Mouse (Mus musculus) heart, adult 2 months (tissue): Measurements from ENCODE around the gene Coch. TPM values are rescaled to one million over a fixed set of nuclear protein-coding genes. Genes with fewer than 3 reads are reported as not detected.

Source experiments
- DNase-seq, 2 experiments: peaks; one replicate each; pipeline ENCODE4 v3.0.0; 2021
- H3K27ac ChIP-seq: fragments of 200-600 bp; 2 replicates; pipeline ENCODE4 v1.8.1; 2022
- H3K27me3 ChIP-seq: fragments of 200-500 bp; 2 replicates; pipeline ENCODE4 v1.6.1; 2012; ENCODE audit warnings: mild to moderate bottlenecking, low read length, inconsistent platforms, mixed read lengths; ENCODE audit not compliant: control insufficient read depth, insufficient read depth
- H3K36me3 ChIP-seq: fragments of 200-500 bp; 2 replicates; pipeline ENCODE4 v1.6.1; 2012; ENCODE audit warnings: low read length, inconsistent platforms; ENCODE audit not compliant: control insufficient read depth, insufficient read depth
- H3K4me1 ChIP-seq: fragments of 200-500 bp; 2 replicates; pipeline ENCODE4 v1.6.1; 2011; ENCODE audit warnings: low read length; ENCODE audit not compliant: control insufficient read depth, insufficient read depth
- H3K4me3 ChIP-seq: fragments of 200-600 bp; 2 replicates; pipeline ENCODE4 v1.8.1; 2022
- H3K79me2 ChIP-seq: fragments of 200-500 bp; replicated peaks from 2 replicates; pipeline ENCODE4 v1.6.1; 2012; ENCODE audit warnings: mild to moderate bottlenecking, inconsistent platforms, low read length, moderate library complexity, mixed read lengths; ENCODE audit not compliant: control insufficient read depth, insufficient read depth
- H3K9ac ChIP-seq: fragments of 200-500 bp; 2 replicates; pipeline ENCODE4 v1.6.1; 2012; ENCODE audit warnings: low read depth, mild to moderate bottlenecking, control low read depth, inconsistent platforms, low read length, mixed read lengths
- CTCF ChIP-seq: fragments of 200-600 bp; IDR thresholded peaks from 2 replicates; pipeline ENCODE4 v1.8.1; 2022; ENCODE audit warnings: antibody characterized with exemption, mild to moderate bottlenecking, moderate library complexity
- EP300 ChIP-seq: fragments of 200-500 bp; IDR thresholded peaks from 2 replicates; pipeline ENCODE4 v1.6.1; 2011; ENCODE audit warnings: low read depth, low read length, control low read depth; ENCODE audit not compliant: insufficient read depth
- POLR2A ChIP-seq: fragments of 200-500 bp; IDR thresholded peaks from 2 replicates; pipeline ENCODE4 v1.6.1; 2011; ENCODE audit warnings: mild to moderate bottlenecking, low read depth, low read length, control low read depth; ENCODE audit not compliant: insufficient read depth
- WGBS: fragments of 180-500 bp; shearing (Covaris S2); methylation state at CpG from one replicate; pipeline ENCODE4 v1.1.7; 2018; 5-methylcytosine and 5-hydroxymethylcytosine counted together
- intact Hi-C: fragments of 180-260 bp; cut with DNase I; formaldehyde crosslinking; loops from one replicate; pipeline ENCODE4 v1.15.1; 2025
- long read RNA-seq: library from polyadenylated mRNA; stranded (forward); transcript quantifications from one replicate; pipeline ENCODE4 v2.0.0, GENCODE M21; 2021
- polyA plus RNA-seq: library from polyadenylated mRNA; depleted of rRNA; stranded (reverse); fragments of >200 nt; gene quantifications from 2 replicates; pipeline ENCODE4 v1.2.3, GENCODE M21; 2012; rRNA removed
- total RNA-seq, 2 experiments: library from RNA; stranded (reverse); gene quantifications; 2 replicates each; pipeline ENCODE4 v1.2.3; 2021

The Coch gene
- total RNA-seq: under 1 TPM; 0.25 to 0.37 TPM
- polyA plus RNA-seq: 0.16 and 0.44 TPM in 2 replicates
- long read RNA-seq: 0 reads

DNA sequence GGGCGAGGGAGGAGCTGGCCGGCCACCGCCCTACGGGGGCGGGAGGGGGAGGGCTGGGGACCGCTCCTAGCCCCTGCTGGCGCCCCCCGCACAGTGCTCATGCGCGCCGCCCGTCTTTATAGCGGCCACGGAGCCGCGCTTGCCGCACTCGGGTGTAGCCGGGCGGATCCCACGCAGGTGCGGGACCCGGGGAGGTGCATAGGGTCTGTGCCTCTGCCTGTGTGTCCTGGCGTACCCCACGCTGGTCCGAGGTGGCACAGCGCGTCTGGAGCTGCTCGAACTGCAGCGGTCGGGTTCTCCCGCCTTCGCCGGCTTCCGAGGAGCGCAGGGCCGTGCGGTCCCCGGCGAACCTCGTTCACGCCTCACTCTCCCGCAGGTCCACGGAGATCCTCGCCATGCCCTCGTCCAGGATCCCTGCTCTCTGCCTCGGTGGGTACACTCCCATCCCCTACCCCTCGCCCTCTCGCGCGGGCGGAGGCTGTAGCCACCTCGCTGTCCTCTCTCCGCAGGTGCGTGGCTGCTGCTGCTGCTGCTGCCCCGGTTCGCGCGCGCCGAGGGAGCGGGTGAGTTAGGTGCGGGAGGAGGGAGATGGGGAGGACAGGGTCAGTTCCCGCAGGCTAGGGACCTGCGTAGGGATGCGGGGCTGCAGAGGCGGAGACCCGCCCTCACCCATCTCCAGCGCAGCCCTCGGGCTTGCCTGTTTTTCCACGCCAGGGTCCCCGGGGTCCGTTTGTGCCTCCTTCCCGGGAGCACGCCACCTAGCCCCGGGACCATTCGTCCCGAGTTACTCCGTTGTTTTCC lies at the start of gene Coch:
Gene Coch (plus strand): TSS at position 113 of the 801 bp plus-strand sequence.
- no peaks in the 10 kb centered on the region for H3K79me2 ChIP-seq
- WGBS: under 1% methylated on average over 78 of the region's 79 CpGs
- H3K36me3 ChIP-seq: no peaks in the 10 kb centered on the region
- DNase-seq: peak in 1 of 2 experiments; percentile 36
- H3K27ac ChIP-seq: no peak within 1 kb of the TSS
- peak within 1 kb of the TSS; percentile 11; the same call in 1 of the 2 replicates for H3K9ac ChIP-seq
- H3K27me3 ChIP-seq: peaks cover 23% of the 10 kb centered on the region
- TF ChIP-seq POLR2A: no peak
- no peak for TF ChIP-seq CTCF
- TF ChIP-seq EP300: no peak
- no peaks in the 10 kb centered on the region; the same call in 1 of the 2 replicates for H3K4me1 ChIP-seq
- peak within 1 kb of the TSS; percentile 54 for H3K4me3 ChIP-seq
- intact Hi-C loops: no loop called here

DNA sequence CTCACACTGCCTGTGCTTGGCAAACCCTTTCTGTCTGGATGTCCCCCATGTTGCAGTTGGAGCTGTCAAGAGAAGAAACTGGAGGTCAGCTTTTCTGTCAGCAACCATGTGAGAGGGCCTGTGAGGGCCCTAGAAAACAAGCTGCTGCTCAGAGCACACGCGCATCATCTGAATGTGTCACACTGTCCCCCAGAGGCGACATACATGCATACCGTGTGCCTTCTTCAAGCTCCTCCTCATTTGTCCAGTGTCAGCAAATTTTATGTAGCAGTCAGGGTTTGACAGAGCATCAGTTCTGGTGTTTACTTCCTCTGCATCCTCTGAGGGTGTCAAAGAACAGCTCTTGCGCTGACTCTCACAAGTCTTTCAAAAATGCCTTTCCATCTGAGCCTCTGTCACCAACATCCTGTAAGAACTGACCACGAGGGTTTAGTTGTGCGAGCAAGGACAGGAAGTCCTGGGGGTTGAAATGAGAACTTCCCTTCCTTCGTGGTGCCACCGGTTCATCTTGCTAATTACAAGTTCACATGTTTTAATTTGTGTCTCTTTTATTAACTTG lies 49.7 kb upstream of the Coch start:
- Histone ChIP-seq H3K27me3 (no peaks in the 10 kb centered on the region), H3K9ac (no peak overlapping the region), H3K4me1 (no peaks in the 10 kb centered on the region), H3K4me3 (no peak overlapping the region), H3K36me3 (no peaks in the 10 kb centered on the region), H3K27ac (no peak overlapping the region), H3K79me2 (no peaks in the 10 kb centered on the region)
- no peak for DNase-seq
- intact Hi-C loops: no loop called here
- WGBS: 55% methylated on average over 9 of the region's 9 CpGs
- TF ChIP-seq CTCF: no peak
- no peak for TF ChIP-seq POLR2A
- TF ChIP-seq EP300: no peak

DNA sequence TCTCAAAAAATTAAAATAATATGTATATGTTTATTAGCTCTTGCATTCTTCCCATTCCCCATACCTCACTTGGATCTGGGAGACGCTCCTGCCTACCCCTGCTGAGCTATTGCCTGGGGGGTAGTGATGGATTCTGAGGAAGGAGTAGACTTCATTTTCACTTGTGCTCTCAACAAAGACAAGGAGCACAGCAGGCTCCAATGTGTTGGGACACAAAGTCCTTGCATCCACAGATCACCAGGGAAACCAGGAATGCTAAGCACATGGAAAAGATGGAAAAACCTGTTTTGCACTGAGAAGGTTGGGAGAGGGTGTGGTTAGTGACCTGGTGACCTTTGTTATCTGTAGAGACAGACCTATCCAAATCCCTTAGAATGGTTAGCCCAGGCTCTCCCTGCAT lies 38.1 kb upstream of the Coch start:
- Histone ChIP-seq H3K36me3 (no peaks in the 10 kb centered on the region), H3K27me3 (no peaks in the 10 kb centered on the region), H3K79me2 (no peaks in the 10 kb centered on the region), H3K4me3 (no peak overlapping the region), H3K27ac (no peak overlapping the region), H3K9ac (no peak overlapping the region), H3K4me1 (no peaks in the 10 kb centered on the region)
- TF ChIP-seq CTCF (no peak), EP300 (no peak), POLR2A (no peak)
- no peak for DNase-seq
- 95% methylated on average over 1 of the region's 1 CpGs for WGBS
- intact Hi-C loops: no loop called here

GRCm38 (mm10) chr12:51561416-51561815 lies 31.7 kb upstream of the Coch start:
- Histone ChIP-seq H3K4me3 (no peak overlapping the region), H3K4me1 (no peaks in the 10 kb centered on the region), H3K9ac (no peak overlapping the region), H3K36me3 (no peaks in the 10 kb centered on the region), H3K79me2 (no peaks in the 10 kb centered on the region), H3K27me3 (no peaks in the 10 kb centered on the region), H3K27ac (no peak overlapping the region)
- DNase-seq: no peak
- intact Hi-C loops: no loop called here
- TF ChIP-seq CTCF (no peak), EP300 (no peak), POLR2A (no peak)
- 82% methylated on average over 9 of the region's 9 CpGs for WGBS

DNA sequence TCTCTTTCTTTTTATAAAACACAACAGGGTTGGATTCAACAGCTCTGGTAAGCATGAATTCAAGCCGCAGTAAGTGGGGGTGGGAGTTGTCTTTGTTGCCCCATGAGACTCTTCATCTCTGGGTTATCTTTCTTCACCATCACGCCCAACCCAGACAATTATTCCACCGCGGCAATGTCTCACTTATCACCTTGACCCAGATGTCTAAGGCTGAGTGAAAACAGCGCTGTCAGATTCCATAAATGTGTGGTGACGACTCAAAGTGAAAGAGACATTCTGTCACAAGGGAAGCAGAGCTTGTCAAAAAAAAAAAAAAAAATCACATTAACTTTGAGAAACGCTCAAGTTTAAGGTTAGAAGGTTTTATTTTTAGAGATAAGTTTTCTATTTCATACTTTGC lies 25.9 kb upstream of the Coch start:
- H3K4me1 ChIP-seq: no peaks in the 10 kb centered on the region
- H3K27me3 ChIP-seq: no peaks in the 10 kb centered on the region
- WGBS: 40% methylated on average over 7 of the region's 7 CpGs
- H3K4me3 ChIP-seq: no peak overlapping the region
- H3K27ac ChIP-seq: no peak overlapping the region
- H3K79me2 ChIP-seq: no peaks in the 10 kb centered on the region
- no peak for TF ChIP-seq EP300
- TF ChIP-seq CTCF: no peak
- TF ChIP-seq POLR2A: no peak
- no peak overlapping the region for H3K9ac ChIP-seq
- H3K36me3 ChIP-seq: no peaks in the 10 kb centered on the region
- intact Hi-C loops: no loop called here
- no peak for DNase-seq

GRCm38 (mm10) chr12:51569472-51569871 lies 23.7 kb upstream of the Coch start:
- intact Hi-C loops: no loop called here
- Histone ChIP-seq H3K27me3 (no peaks in the 10 kb centered on the region), H3K4me1 (no peaks in the 10 kb centered on the region)

More at GRCm38 (mm10) chr12:51569472-51569871, 23.7 kb upstream of the Coch start:
- no peaks in the 10 kb centered on the region for H3K36me3 ChIP-seq
- WGBS: 66% methylated on average over 8 of the region's 8 CpGs
- H3K9ac ChIP-seq: no peak overlapping the region
- H3K79me2 ChIP-seq: no peaks in the 10 kb centered on the region
- DNase-seq: no peak
- TF ChIP-seq CTCF (no peak), POLR2A (no peak), EP300 (no peak)
- no peak overlapping the region for H3K27ac ChIP-seq
- no peak overlapping the region for H3K4me3 ChIP-seq
